Mouse (Mus musculus) layer of hippocampus, adult 8-10 months (tissue): ENCODE data around the gene Spsb1. TPM values are rescaled to one million over a fixed set of nuclear protein-coding genes. Genes with fewer than 3 reads are reported as not detected.

Experiments
- DNase-seq, 2 experiments: peaks; one replicate each; pipeline ENCODE4 v3.0.0; 2022; ENCODE audit warnings: low spot score in 2 of 2
- total RNA-seq, 4 experiments: library from RNA; stranded (reverse); gene quantifications; 2 replicates each; pipeline ENCODE4 v1.2.4; 2022

The Spsb1 gene
- total RNA-seq, 4 experiments from 2014 or later: 19.4 to 41.1 (median 33.3) TPM

GRCm38 (mm10) chr4:149860393-149860792, 94.5 kb downstream of the Spsb1 start:
- no peak for DNase-seq

DNA sequence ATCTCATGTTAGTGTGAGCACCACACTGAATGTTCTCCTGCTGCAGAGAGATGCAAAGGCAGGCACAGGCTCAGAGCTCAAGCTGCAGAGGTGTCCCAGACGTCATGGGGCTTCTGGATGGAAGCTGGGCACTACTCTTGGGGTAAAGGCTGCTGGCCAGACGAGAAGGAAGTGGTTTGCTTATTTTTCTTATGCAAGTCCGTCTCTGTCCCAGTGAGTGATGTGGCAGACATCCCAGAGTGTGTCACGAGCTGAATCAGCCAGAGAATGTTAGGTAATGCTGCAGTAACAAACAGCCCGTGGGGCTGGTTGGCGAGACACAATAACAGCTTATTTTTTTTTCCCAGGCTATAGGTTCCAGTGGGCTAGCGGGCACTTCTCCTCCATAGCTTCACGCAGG, 96.3 kb downstream of the Spsb1 start:
- DNase-seq: no peak

- no peak for DNase-seq
Observed at GRCm38 (mm10) chr4:149858097-149858496, 96.7 kb downstream of the Spsb1 start.

DNA sequence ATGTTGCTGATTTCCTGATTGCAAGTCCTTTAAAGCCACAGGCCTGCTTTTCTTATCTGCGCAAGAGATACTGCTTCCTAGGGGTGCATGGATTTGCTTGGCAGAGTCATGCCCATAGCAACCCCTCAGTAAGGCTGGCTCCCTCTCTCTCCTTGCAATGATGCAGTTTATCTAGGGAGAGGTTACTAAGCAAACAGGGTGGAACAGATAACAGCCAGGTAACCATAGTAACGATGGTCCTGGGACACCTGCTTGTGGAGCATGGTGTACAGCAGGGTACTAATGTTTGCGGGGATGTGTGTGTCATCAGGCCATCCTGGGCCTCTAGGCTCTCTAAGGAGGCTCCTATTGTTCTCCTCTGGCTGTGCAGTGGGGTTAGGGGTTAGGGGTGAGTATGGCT, 97.2 kb downstream of the Spsb1 start:
- no peak for DNase-seq

- peak in 1 of 2 experiments; percentile 35 for DNase-seq
Observed at GRCm38 (mm10) chr4:149855892-149856807, 98.7 kb downstream of the Spsb1 start.

DNA sequence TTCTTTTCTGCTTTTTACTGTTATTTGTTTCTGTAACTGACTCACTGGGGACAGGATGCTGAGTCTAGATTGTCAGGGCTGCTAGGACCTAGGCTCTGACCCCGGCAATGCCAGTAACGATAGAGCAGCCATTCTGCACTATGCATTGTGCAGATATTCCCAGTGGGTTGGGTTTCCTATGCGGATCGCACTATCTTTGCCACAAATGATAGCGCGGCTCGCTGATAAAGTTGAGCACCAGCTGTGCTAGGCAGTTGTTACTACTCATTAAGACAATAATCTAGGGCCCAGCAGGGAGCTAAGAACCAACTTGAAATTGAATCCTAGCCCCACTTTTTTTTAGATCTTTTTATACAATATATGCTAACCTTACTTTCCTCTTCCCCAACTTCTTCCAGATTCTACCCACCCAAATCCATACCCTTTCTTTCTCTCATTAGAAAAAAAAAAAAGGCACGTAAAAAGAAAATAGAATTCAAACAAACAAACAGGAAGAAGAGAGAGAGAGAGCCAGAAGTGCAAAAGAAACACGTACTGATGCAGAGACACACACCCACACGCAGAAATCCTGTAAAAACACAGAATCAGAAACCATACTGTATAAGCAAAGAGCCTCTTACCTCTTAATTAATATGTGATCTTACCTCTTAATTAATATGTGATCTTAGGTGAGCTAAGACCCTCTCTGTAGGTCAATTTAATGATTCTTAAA, 99.5 kb downstream of the Spsb1 start:
- DNase-seq: no peak

- no peak for DNase-seq
Observed at GRCm38 (mm10) chr4:149854770-149855169, 100.1 kb downstream of the Spsb1 start.

GRCm38 (mm10) chr4:149854301-149854708, 100.5 kb downstream of the Spsb1 start:
- peak in 1 of 2 experiments; percentile 30 for DNase-seq

- DNase-seq: no peak
Observed at GRCm38 (mm10) chr4:149853698-149854284, 101.1 kb downstream of the Spsb1 start.

DNA sequence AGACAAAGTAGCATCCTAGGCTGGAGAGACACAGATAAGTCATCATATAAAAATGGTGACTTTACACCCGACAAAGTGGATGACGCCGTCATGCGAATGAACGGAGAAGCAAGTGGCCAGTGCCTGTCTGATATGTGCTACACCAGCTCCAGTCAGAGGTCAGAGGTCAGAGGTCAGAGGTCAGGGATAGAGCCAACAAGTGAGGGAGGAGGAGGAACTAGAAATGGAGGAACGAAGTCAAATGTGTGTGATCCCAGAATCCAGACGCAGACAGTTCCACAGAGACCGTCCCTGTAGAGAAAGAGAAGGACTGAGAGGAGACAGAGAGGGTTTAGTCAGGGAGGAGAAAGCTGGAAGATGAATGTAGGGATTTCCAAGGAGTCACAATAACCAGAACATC, 103.3 kb downstream of the Spsb1 start:
- DNase-seq: no peak

- DNase-seq: no peak
Observed at GRCm38 (mm10) chr4:149850674-149851073, 104.2 kb downstream of the Spsb1 start.

- DNase-seq: no peak
Observed at GRCm38 (mm10) chr4:149850045-149850444, 104.8 kb downstream of the Spsb1 start.

DNA sequence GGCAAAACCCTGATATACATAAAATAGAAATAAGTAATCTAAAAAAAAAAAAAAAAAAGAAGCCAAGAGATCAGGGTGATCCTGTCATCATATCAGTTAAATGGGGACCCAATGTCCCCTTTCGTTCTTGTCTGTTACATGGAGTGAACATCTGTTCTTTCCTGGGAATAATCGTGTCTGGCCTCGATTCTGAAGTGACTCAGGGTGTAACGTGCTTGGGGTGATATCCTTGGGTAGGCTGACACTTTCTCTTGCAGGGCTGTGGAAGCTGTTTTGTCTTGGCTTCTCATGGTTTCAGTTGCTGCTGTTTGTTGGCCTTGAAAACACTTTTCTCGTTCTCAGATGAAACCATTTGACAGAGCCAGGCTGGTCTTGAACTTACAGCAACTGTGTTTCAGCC, 105.8 kb downstream of the Spsb1 start:
- DNase-seq: no peak

DNA sequence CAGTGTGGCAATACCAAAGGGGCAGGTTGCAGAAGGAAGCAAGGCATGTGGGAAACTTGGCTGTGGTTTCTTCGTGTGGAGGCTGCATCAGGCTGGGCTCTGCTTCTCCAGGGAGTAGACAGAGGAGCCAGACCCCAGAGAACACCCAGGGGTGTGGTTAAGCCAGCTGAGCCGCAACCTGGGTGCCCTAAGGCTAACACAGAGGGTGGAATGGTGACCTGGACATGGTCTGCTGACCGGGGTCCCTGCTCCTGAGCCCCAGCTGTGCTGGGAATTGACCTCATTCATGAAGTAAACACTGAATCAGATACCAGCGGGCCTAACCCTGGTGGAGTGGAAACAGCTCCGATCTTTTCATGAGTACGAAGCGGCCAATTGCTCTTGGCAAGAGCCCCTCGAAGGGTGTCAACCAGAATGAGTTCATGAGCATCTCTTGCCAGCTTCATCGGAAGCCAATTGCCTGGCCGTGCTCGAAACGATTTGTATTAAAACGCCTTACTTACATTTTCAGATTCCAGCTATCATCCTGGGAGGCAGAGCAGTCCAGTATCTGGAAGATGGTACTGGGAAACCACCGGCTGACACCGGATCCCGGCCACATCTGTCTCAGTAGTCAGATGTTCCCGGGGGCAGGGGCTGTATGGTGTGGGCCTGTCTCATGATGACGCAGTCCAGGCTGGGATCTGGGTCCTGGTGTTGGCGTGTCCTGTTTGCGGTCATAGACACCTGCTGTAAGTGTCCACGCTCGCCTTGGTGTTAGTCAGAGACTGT, 107.8 kb downstream of the Spsb1 start:
- peak in 1 of 2 experiments; percentile 28 for DNase-seq

Other genes starting within 250 kb of the Spsb1 start
- 10 to 100 TPM; 63.5 to 75.6 (median 74.5) TPM for gene Tmem201, start 217.0 kb downstream of the Spsb1 start, total RNA-seq
- 10 to 100 TPM; 29.9 to 33.1 (median 31.0) TPM for gene Slc25a33, start 180.8 kb downstream of the Spsb1 start, total RNA-seq
- 10 to 100 TPM; 11.9 to 14.4 (median 14.1) TPM for gene H6pd, start 54.0 kb upstream of the Spsb1 start, total RNA-seq
- gene Gpr157, start 132.3 kb upstream of the Spsb1 start, total RNA-seq: 1 to 10 TPM; 1.3 to 4.5 (median 2.3) TPM
- gene Slc2a5, start 164.2 kb upstream of the Spsb1 start, total RNA-seq: 10 to 100 TPM in 2 of 4 experiments, 1 to 10 TPM in 2; 7.5 to 18.1 (median 9.6) TPM
- gene Slc2a7, start 193.9 kb upstream of the Spsb1 start, total RNA-seq: not detected
- gene Car6, start 246.3 kb upstream of the Spsb1 start, total RNA-seq: under 1 TPM in 2 of 4 experiments, not detected in 2; 0.20 to 0.53 TPM